Mouse (Mus musculus): ENCODE data around the gene Fibcd1.

GRCm38 (mm10) chr2:31868538-31869164 is 22.8 kb upstream of the Fibcd1 start:
- TF ChIP-seq CTCF (IDR thresholded peaks at IDR 0.05; ENCODE audit: insufficient read depth, low read length) (no peak), POLR2A (IDR thresholded peaks at IDR 0.05; ENCODE audit: borderline replicate concordance, extremely low read depth, low read depth, low read length) (no peak)

Measured in lung, adult 2 months (tissue).